Mouse (Mus musculus): ENCODE measurements around the gene Adgrg5. TPM values are rescaled to one million over a fixed set of nuclear protein-coding genes. Genes with fewer than 3 reads are reported as not detected.

The Adgrg5 gene
- total RNA-seq, 2 experiments from 2014 or later, result not detected

DNA sequence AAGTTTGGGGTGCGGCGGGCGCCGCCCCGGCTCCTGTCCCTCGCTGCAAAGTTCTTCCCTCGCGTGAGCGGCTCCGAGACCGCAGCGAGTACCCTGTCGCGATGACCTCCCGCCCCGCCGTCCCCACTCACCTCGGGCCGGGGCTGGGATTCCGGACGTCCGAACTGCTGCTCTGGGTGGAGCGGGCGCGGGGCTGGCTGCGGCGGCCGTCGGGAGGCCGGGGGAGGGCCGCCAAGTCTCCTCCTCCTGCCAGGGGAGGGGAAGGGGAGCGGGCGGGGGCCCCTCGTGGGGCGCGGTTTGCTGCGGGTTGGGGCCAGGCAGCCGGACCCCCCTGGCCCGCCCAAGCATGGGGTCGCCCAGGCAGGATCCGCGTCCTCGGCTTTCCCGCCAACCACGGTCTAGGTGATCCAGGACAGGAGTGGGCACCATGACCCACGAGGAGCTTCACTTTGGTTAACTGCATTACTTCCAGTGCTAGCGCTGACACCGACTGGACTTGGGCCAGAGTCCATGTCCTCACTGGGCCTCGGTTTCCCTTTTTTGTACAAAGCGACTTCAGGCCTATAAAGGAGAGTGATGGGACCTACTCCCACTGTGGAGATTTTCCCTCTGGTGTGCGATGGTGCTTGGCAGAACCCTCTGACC, 5.5 kb upstream of the Adgrg5 start, which contains the start of gene Ccdc102a:
Ccdc102a (minus strand) TSS at position 248 of the 645 bp plus-strand sequence.
- DNase-seq, result no peak

DNA sequence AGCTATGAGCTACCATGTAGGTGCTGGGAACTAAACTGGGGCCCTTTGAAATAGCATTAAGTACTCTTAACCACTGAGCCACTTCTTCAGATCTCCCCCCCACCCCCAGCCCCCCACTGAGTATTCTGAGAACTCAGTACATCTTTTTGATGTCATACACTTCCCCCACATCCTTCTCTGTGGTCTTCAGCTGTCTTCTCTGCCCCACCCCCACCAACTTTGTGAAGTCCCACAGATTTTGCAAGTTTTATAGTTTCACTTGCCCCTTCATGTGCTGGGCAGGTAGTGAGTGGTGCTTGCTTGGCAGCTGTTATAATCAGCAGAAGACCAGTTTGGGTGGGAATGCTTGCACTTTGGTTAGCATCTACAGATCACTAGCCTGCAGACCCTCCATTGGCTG, 4.2 kb upstream of the Adgrg5 start:
- DNase-seq, result no peak

DNA sequence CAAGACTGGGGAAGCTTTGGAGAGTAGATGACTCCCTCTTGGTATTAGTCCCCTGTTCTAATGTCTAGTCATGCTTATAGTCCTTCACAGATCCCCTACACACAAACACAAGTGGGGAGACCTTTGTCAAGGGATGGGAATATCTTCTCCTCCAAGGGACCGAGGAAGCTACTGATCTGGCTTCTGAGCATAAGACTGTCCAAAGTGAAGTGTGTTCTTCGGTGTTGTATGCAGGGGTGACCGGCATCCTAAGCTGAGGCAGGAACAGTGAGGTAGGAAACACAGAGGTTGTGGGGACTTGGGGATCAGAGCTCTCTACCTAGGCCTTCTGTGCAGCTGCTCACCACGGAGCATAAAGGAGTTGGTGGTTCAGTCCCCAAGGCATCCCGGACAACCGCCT, 1.3 kb upstream of the Adgrg5 start:
- no peak for DNase-seq

DNA sequence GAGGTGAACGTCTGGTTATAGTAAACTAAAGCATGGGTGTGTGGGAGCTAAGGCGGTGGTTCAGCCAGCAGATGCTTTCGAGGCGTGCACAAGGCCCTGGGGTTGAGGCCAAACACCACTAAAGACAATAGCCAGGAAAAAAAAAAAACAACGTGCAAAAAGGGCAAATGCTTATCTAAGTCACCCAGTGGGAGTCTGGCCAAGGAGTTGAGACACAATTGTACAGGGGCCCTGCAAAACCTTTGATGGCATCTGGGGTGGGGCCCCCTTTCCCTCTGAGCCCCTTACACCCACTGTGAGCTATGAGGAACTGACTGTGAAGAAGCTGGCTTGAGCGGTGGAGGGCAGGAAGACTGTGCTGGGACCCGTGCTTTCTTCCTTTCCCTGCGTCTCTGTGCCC, 892 bp upstream of the Adgrg5 start:
- no peak for DNase-seq

DNA sequence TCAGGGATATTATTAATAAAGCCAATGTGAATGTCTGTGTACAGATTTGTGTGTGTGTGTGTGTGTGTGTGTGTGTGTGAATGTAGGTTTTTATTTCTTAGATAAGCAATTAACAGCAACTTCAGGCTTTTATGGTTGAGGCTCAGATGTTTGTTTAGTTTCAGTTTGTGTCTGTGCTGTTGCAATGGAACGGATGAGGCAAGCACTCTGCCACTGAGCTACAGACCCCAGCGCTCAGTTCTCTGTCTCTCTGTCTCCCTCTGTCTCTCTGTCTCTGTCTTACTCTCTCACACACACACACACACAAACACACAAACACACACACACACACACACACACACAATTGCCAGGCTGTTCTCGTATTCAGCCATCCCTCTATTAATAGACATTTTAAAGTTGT, 4.7 kb downstream of the Adgrg5 start:
- DNase-seq, result no peak

DNA sequence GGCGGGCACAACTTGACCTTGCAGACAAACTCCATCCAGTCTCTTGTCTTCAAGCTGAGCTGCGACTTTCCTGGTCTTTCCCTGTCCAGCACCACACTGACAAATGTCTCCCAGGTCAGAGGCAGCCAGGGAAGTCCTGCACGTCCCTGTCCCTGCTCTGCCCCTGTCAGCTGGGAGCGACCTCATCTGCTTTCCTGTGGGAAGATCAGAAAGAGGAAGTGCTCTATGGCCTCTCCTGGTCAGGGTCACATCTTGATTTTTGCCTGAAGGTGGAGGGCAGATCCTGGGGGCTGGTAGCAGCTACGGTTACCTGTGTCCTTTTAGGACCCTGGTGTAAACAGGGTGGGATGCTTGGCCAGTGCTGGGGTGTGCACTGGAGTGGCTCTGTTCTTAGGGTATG, 10.4 kb downstream of the Adgrg5 start:
- no peak for DNase-seq

DNA sequence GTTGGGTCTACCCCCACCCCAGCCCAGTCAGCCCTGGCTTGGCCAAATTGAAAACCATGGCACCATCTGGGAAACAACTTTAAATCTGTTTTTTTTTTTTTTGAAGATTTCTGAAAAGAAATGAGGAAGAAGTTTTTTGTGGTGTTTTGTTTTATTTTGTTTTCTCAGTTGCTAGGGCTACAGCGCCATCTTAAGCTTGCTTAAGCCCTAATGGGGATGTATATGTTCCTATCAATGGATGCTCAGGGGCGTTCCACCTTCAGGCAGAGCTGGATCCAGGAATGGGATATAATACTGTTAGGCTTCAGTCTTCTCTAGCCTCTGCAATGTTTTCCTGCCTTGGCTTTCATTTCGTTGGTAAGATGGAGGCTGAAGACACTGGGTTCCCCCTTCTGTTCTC, 11.7 kb downstream of the Adgrg5 start:
- DNase-seq, result no peak

DNA sequence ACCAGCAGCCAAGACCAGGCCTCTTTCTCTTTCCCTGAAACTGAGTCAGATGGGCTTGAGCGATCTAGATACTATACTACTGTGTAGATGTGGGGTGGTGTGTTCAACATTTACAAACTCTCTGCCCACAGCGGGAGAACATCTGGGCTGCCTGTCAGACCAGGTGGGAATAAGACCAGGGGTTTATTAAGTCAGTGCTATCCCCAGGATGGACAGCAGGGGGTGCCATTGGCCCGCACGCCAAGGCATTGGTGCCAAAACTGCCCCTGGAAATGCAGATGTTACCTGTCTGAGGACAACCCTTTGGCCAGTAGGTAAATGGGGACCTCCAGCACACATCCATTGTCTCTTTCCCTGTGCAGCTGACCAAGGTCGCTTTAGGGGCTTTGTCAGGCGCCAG, 19.1 kb downstream of the Adgrg5 start:
- DNase-seq, result peak in 1 of 2 experiments; percentile 43

DNA sequence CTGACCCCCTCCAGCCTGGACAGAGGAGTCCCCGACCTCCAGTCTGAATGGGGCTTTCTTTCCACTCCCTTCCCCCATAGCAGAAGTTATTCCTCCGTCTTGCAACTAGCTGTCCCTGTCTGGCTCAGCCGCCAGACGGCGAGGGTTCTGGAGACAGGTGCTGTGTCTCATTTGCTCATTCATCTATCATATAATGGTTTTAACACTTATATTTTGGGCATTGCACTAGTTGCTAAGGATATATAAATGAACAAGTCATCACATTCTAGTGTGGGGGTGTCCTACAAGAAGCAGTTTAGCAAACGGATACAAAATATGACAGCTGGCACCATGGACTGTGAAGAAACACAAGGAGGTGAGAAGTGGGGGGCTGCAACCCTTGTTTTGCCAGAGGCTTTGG, 21.7 kb downstream of the Adgrg5 start:
- DNase-seq, result peak in 1 of 2 experiments; percentile 22

DNA sequence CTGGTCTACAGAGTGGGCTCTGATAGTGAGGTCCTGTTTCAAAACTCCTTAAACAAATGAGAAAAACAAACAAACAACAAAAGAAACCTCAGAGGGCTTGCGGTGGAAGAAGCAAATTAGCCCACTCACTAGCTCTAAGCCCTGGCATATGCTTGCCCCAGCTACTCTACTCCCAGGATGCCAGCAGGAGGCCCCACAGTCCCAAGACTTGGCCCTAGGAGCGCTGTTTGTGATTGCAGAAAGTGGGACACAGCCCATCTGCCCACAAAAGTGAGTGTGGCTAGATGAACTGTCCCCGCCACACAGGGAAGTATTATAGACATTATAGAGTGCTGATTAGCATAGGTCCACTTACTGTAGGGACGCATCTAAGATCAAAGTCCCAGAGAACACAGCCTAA, 24.9 kb downstream of the Adgrg5 start:
- DNase-seq, result no peak

DNA sequence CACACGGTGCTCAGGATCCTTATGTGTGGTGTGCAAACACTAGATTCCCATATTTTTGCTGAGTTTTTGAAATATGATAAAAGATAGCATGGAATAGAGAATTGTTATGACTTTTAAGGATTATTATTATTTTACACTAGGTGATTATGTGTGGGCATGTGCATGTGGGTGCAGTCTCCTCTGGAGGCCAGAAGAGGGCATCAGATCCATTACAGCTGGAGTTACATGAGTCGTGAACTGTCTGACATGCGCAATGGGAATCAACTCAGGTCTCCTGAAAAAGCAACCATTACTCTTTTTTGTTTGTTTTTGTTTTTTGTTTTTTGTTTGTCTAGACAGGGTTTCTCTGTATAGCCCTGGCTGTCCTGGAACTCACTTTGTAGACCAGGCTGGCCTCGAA, 25.5 kb downstream of the Adgrg5 start:
- no peak for DNase-seq

DNA sequence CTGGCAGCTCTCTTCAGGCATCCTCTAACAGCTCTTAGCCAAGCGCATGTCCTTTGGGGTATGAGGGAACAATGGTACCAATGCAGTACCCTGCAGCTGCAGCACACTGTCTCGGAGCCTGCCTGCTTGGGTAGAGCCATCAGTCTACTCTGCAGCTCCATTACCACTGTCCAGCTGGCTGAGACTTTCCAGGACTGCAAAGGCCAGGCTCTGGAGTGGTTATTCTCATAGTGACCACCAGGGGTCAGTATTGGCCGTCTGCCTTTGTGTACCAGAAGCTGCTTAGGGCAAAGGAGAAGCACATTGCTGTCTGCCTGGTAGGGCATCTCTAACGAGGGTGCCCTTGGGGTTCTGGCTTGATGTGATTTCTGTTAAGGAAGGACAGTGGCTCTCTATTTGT, 26.6 kb downstream of the Adgrg5 start:
- peak; percentile 75 to 77 for DNase-seq

DNA sequence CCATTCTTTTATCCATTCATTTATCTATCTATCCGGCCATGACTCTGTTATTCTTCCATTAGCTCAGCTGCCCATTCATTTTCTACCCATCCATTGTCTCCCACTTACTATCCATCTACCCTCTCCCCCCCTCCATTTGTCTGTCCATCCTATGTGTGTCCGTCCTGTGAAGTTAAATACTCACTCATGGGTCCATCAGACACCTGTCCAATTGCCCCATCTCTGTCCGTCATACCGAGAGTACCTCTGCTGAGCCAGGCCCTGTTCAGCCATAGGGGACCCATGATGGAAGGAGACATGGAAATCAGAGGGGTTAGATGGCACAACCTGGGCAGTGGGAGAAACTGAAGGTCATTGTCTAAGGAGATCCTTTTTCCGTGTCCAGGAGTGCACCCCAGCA, 27.0 kb downstream of the Adgrg5 start:
- no peak for DNase-seq

DNA sequence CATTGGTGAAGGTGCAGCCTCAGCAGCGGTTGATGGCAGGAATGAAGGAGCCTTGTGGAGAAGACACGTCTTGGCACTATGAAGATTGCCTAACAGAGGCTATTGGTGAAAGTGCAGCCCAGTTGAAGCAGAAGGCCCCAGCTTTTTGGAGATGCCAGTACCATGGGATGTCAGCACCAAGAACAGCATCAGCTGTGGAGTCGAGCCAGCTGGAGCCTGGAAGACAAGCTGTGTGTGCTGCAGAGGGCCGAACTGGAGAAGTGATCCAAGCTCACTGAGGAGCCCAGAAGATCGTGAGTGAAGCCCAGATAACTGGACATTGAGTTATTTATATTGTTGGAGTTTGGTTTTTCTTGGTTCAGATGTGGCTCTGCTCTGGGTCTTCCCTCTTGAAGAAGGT, 28.6 kb downstream of the Adgrg5 start:
- no peak for DNase-seq

DNA sequence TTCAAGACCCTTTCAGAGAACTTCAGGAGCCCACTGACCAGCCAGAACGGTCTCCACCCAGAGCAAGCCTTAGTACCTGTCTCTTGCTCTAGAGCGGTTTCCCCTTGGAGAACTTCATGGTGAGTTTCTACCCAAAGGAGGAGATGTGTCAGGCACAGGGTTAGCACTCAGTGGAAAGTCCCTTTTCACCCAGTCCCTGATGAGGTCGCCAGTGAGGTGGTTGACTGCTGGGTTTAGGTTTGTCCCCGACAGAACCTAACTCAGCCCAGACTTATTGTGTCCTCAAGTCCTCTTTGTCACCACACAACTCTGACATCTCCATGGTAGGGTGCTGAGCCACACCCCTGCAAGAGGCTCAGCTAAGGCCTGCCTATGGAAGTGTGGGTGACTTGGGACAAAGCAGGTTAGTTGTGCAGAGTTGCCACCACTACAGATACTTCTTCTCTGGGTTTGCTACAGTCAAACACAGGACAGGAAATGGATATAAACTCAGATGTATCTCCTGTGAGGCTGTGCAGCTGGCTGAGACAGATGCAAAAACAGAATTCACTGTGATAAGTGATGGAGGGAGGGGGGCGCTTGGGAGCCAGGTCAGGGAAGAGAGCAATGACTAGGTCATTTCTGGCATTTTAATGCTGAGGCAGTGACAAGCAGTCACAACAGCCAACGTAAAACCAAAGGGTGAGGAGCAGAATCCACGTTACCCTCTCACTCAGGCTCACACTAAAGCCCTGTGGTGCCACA, 30.3 kb downstream of the Adgrg5 start:
- DNase-seq, result no peak

DNA sequence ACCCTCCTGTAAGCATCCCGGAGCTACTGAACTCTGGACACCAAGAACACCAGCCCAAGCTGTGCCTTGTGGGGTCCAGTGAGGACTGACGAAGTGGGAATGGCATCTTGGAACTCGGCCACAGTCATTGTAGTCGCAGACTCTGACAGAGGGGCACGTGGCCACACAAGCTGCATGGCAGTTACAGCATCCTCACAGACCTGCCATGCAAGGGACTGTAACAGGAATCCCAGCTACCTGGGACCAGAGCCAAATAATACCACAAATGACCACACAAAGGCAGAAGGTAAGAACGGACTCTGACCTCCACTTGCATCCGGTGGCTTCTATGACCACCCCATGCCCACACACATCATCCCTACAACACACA, 30.9 kb downstream of the Adgrg5 start:
- no peak for DNase-seq

DNA sequence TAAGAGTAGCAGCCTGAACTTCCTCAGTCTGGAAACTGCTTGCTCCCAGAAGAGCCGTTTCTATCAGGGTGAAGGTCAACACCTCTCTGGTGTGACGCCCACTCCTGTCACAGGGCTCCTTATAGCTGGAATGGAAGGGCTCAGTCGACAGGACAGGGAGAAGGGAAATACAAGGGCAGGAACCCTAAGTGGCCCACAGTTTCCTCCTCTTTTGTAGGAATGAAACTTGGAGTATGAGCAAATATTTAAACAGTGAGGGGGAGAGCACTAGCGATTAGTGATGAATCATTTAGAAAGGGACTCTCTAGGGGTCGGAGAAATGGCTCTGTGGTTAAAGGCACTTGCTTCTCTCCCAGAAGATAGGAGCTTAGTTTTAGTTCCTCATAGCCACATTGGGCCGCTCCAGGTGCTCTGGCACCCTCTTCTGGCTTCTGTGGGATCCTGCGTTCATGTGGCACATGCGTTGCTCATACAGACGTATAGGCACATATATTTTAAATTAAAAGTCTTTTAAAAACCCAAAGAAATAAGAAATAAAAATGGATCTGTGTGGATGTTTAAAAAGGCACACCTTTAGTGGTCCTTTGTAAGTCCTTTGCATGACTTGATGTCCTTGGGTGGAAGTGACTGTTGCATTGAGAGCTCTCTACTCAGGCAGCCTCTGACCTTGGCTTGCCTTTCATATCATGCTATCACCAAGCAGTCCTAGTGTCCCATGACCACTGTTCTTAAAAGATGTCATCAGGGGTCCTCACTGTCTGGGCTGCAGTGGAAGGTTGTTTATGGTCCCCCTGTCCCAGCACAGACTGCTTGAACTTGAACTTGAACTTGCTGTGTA, 31.6 kb downstream of the Adgrg5 start:
- DNase-seq, result no peak

DNA sequence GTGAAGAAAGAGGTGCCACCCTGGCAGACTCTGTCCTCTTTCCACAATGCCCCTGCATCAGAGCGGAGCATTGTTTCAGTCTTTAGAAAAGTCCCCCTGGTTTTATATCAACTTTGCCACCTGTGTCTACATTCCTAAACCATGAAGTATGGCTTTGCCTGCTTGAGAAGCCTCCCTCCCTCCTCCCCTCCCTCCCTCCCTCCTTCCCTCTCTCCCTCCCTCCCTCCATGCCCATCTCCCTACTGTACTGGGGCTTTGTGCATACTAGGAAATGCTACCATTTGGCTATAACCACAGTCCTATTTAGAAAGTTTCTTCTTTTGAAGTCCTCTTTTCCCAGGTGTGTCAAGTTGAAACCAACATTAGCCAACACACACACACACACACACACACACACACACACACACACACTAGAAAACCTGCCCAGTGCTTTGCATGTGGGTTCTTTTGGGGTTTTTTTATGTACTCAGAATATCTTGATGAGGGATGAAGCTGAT, 32.6 kb downstream of the Adgrg5 start:
- DNase-seq, result no peak

DNA sequence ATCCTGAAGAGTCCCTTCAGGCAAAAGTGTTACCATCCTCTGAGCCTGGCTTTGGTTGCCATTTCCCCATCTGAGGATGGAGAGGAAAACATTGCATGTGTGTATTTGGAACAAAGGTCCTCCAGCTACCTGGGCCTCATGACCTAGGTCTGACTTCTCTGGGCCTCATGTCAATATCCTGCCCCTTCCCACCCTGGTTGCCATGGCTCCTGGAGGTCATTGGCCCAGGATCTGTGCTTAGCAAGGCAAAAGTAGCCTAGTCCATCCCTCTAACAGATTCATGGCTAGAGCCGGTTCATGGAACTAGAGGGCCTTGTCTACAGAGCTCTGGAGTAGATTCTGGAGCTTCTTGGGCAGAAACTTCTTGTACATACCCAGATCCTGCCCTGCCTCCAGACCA, 38.7 kb downstream of the Adgrg5 start:
- no peak for DNase-seq

DNA sequence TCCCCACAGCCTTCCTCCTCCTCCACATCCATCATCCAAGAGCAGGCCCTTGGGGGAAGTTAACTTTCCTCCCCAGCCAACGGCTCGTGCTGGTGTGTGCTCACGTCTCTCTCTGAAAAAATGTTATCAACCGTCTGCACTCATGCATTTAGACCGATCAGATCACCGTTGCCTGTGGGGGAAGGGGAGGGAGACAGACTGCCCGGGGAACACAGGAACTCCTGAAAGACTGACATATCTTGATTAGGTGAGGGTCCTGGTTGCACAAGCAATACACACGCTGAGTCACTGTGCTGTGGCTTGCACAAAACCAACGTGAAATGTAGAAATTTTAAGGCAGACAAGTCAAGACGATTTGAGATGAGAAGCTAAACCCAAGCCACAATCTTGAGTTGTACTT, 41.3 kb downstream of the Adgrg5 start:
- DNase-seq, result no peak

DNA sequence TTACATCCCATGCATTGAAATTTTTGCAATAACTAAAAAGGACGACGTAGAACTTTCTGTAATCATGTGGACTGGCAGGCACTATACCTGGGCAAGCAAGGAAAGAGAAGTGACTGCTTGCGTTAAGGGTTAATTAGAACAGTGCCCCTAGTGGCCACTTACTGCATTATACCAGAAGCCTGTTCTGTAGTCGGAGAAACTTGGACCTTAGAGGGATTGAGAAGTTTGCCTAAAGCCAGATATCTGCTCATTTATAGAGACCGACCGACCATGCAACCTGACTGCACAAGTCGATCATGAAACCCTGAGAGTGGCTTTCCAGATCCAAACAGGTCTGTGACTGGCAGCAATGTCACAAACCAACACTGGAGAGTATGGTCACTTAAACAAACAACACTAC, 43.1 kb downstream of the Adgrg5 start:
- no peak for DNase-seq

DNA sequence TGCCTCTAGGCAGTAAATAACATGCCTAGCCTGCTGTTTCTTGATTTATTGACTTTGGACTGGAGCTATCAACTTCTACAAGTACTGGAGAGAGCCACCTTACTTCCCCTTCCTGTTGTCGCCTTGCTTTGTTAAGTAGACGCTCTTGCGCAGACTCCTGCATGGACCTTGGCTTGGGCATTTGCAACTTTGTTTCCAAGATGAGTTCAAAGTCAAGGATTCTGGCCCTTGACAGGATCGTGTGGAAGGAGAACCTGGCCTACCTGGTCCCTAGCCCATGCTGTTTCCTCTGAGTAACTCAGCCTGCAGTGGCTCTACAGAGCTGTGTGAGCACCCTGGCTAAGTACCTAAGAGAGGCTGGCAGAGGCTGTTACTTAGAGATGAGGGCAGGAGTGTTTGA, 43.6 kb downstream of the Adgrg5 start:
- DNase-seq, result no peak

DNA sequence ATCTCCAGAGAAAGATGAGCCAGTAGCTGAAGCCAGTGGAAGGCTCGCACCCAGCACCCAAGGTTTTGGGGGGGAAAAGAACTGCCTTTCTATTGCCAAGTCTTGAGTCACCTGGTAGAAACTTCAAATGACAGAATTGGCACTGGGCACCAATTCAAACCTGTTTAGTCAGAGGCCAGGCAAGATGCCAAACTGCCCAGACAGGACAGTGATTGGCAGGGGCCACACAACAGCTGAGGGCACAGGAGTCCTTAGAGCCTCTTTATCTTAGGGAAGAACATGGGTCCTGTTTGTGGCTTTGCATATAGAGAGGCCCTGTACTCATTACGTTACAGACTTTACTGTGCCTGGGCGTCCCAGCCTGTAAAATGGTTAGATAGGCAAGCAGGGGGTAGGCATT, 44.1 kb downstream of the Adgrg5 start:
- no peak for DNase-seq
